Mouse (Mus musculus) embryonic facial prominence, embryonic 13.5 days (tissue): ENCODE results near the gene Abcc6. TPM values are rescaled to one million over a fixed set of nuclear protein-coding genes. Genes with fewer than 3 reads are reported as not detected.

Source experiments
- polyA plus RNA-seq: library from polyadenylated mRNA; unstranded; fragments of >200 nt; fragmentation: Nextera tagmentation; extraction: Ambion mirVana; gene quantifications from 2 replicates; pipeline ENCODE4 v1.2.1, GENCODE M21; 2015

Abcc6 gene
- polyA plus RNA-seq, 1 experiment from 2014 or later = 0.25 TPM

Other genes with a start within 250 kb of the Abcc6 start
- 4.1 and 4.2 TPM in 2 replicates for gene Lmtk3, start 246.6 kb downstream of the Abcc6 start, polyA plus RNA-seq
- gene Sult2b1, start 245.6 kb downstream of the Abcc6 start, polyA plus RNA-seq = 7.7 and 8.4 TPM in 2 replicates
- 133 and 138 TPM in 2 replicates for gene Cyth2, start 215.7 kb downstream of the Abcc6 start, polyA plus RNA-seq
- 2.2 TPM in 2 replicates for gene Kcnj14, start 205.5 kb downstream of the Abcc6 start, polyA plus RNA-seq
- gene Grwd1, start 199.4 kb downstream of the Abcc6 start, polyA plus RNA-seq = 62.7 and 74.0 TPM in 2 replicates
- 62.6 and 74.4 TPM in 2 replicates for gene Kdelr1, start 157.5 kb downstream of the Abcc6 start, polyA plus RNA-seq
- gene Grin2d, start 151.9 kb downstream of the Abcc6 start, polyA plus RNA-seq = 0.56 and 0.72 TPM in 2 replicates
- gene Syngr4, start 133.6 kb downstream of the Abcc6 start, polyA plus RNA-seq = 0.41 TPM in 1 of 2 replicates, not detected in the other
- 7.1 and 7.2 TPM in 2 replicates for gene Tmem143, start 133.4 kb downstream of the Abcc6 start, polyA plus RNA-seq
- 199 and 213 TPM in 2 replicates for gene Emp3, start 108.9 kb downstream of the Abcc6 start, polyA plus RNA-seq
- gene Ccdc114, start 106.2 kb downstream of the Abcc6 start, polyA plus RNA-seq = 2.4 and 3.2 TPM in 2 replicates
- 28.4 and 33.8 TPM in 2 replicates for gene Nomo1, start 3.4 kb upstream of the Abcc6 start, polyA plus RNA-seq
- gene Kcnj11, start 70.5 kb upstream of the Abcc6 start, polyA plus RNA-seq = 0.27 TPM in 1 of 2 replicates, not detected in the other
- gene Abcc8, start 149.7 kb upstream of the Abcc6 start, polyA plus RNA-seq = 1.3 and 1.8 TPM in 2 replicates
- 1.4 and 1.8 TPM in 2 replicates for gene Ush1c, start 208.2 kb upstream of the Abcc6 start, polyA plus RNA-seq
- 0.08 and 0.14 TPM in 2 replicates for gene Otog, start 210.7 kb upstream of the Abcc6 start, polyA plus RNA-seq